Mouse (Mus musculus): Measurements from ENCODE around the gene D6Ertd527e. TPM values are rescaled to one million over a fixed set of nuclear protein-coding genes. Genes with fewer than 3 reads are reported as not detected.

The D6Ertd527e gene
- 0.28 and 0.58 TPM in 2 replicates for polyA plus RNA-seq (2012; rRNA removed)

GRCm38 (mm10) chr6:87104123-87104796, at the start of gene D6Ertd527e:
Gene D6Ertd527e, plus strand, starts transcription at chr6:87104746.

Other genes starting within 250 kb of the D6Ertd527e start
- gene Nfu1, start 95.5 kb upstream of the D6Ertd527e start, polyA plus RNA-seq (2012; rRNA removed) = 173 and 178 TPM in 2 replicates
- 25.7 and 30.0 TPM in 2 replicates for gene Gfpt1, start 61.9 kb upstream of the D6Ertd527e start, polyA plus RNA-seq (2012; rRNA removed)
- gene Antxr1, start 231.1 kb downstream of the D6Ertd527e start, polyA plus RNA-seq (2012; rRNA removed) = 8.9 and 20.7 TPM in 2 replicates
- gene Gkn1, start 246.2 kb downstream of the D6Ertd527e start, polyA plus RNA-seq (2012; rRNA removed) = 0.09 TPM in 1 of 2 replicates, not detected in the other

All from central nervous system, embryonic 14 days (tissue).